Mouse (Mus musculus) limb, embryonic 12.5 days (tissue): ENCODE measurements around the gene Ndufaf2. TPM values are rescaled to one million over a fixed set of nuclear protein-coding genes. Genes with fewer than 3 reads are reported as not detected.

Experiments
- ATAC-seq: fragments of 200-750 bp; cut with Nextera tagmentation; 2 replicates; pipeline ENCODE4 v1.8.0; 2017; ENCODE audit warnings: low read depth, moderate TSS enrichment; ENCODE audit not compliant: insufficient number of reproducible peaks, insufficient read depth, low FRiP score, low TSS enrichment
- H3K27ac ChIP-seq: fragments of 300-500 bp; sonication (generic); 2 replicates; pipeline ENCODE4 v1.5.1; 2016; ENCODE audit warnings: mild to moderate bottlenecking, moderate library complexity
- H3K27me3 ChIP-seq: fragments of 300-500 bp; sonication (generic); 2 replicates; pipeline ENCODE4 v1.6.1; 2016; ENCODE audit warnings: mild to moderate bottlenecking, moderate library complexity
- H3K36me3 ChIP-seq: fragments of 300-500 bp; sonication (generic); 2 replicates; pipeline ENCODE4 v1.6.1; 2016; ENCODE audit warnings: mild to moderate bottlenecking, moderate library complexity
- H3K4me1 ChIP-seq: fragments of 300-500 bp; sonication (generic); replicated peaks from 2 replicates; pipeline ENCODE4 v1.6.1; 2016
- H3K4me2 ChIP-seq: fragments of 300-500 bp; sonication (generic); 2 replicates; pipeline ENCODE4 v1.6.1; 2016; ENCODE audit warnings: mild to moderate bottlenecking, moderate library complexity
- H3K4me3 ChIP-seq: fragments of 300-500 bp; sonication (generic); replicated peaks from 2 replicates; pipeline ENCODE4 v1.5.1; 2016; ENCODE audit warnings: mild to moderate bottlenecking
- H3K9ac ChIP-seq: fragments of 300-500 bp; sonication (generic); replicated peaks from 2 replicates; pipeline ENCODE4 v1.6.1; 2016; ENCODE audit warnings: mild to moderate bottlenecking, moderate library complexity
- H3K9me3 ChIP-seq: fragments of 300-500 bp; sonication (generic); 2 replicates; pipeline ENCODE4 v1.6.1; 2016; ENCODE audit warnings: mild to moderate bottlenecking, moderate library complexity
- WGBS: fragments of 180-500 bp; shearing (Covaris S2); methylation state at CpG from one replicate; pipeline ENCODE4 v1.1.7; 2016; 5-methylcytosine and 5-hydroxymethylcytosine counted together
- polyA plus RNA-seq: library from polyadenylated mRNA; unstranded; fragments of >200 nt; fragmentation: Nextera tagmentation; extraction: Ambion mirVana; gene quantifications from 2 replicates; pipeline ENCODE4 v1.2.1, GENCODE M21; 2016

Ndufaf2 gene
- polyA plus RNA-seq, result 94.2 and 98.5 TPM in 2 replicates

GRCm38 (mm10) chr13:108158465-108159240, at the start of gene Ndufaf2, which contains the start of gene Ercc8:
Gene Ndufaf2, minus strand, starts transcription at chr13:108158623.
Gene Ercc8, plus strand, starts transcription at chr13:108158731.
- peak within 1 kb of the TSS; percentile 86 for H3K4me2 ChIP-seq
- H3K27ac ChIP-seq, result peak within 1 kb of the TSS; percentile 62; the same call in 1 of the 2 replicates
- H3K4me1 ChIP-seq, result peaks cover 14% of the 10 kb centered on the region
- H3K4me3 ChIP-seq, result peak within 1 kb of the TSS; percentile 79
- under 1% methylated on average over 47 of the region's 47 CpGs for WGBS
- peak within 1 kb of the TSS; percentile 77 for H3K9ac ChIP-seq
- peak; percentile 99 for ATAC-seq
- H3K27me3 ChIP-seq, result no peaks in the 10 kb centered on the region
- peaks cover 9% of the 10 kb centered on the region; the same call in 1 of the 2 replicates for H3K36me3 ChIP-seq
- no peaks in the 10 kb centered on the region for H3K9me3 ChIP-seq

GRCm38 (mm10) chr13:108208090-108208489, 49.7 kb upstream of the Ndufaf2 start:
- H3K9ac ChIP-seq, result no peak overlapping the region
- H3K9me3 ChIP-seq, result no peaks in the 10 kb centered on the region
- 63% methylated on average over 5 of the region's 5 CpGs for WGBS

GRCm38 (mm10) chr13:108207447-108207846, 49.0 kb upstream of the Ndufaf2 start:
- 89% methylated on average over 2 of the region's 2 CpGs for WGBS
- H3K4me2 ChIP-seq, result no peak overlapping the region
- H3K9me3 ChIP-seq, result no peaks in the 10 kb centered on the region
- no peak overlapping the region for H3K4me3 ChIP-seq
- ATAC-seq, result no peak
- H3K36me3 ChIP-seq, result no peaks in the 10 kb centered on the region
- H3K27ac ChIP-seq, result no peak overlapping the region
- H3K27me3 ChIP-seq, result peaks cover 5% of the 10 kb centered on the region
- H3K4me1 ChIP-seq, result no peaks in the 10 kb centered on the region
- no peak overlapping the region for H3K9ac ChIP-seq

More at GRCm38 (mm10) chr13:108208090-108208489, 49.7 kb upstream of the Ndufaf2 start:
- no peak overlapping the region for H3K4me2 ChIP-seq
- no peaks in the 10 kb centered on the region for H3K36me3 ChIP-seq
- no peak overlapping the region for H3K4me3 ChIP-seq
- ATAC-seq, result no peak
- H3K27ac ChIP-seq, result no peak overlapping the region
- peaks cover 7% of the 10 kb centered on the region for H3K27me3 ChIP-seq
- H3K4me1 ChIP-seq, result no peaks in the 10 kb centered on the region

GRCm38 (mm10) chr13:108204857-108205256, 46.4 kb upstream of the Ndufaf2 start:
- H3K27ac ChIP-seq, result no peak overlapping the region
- H3K4me2 ChIP-seq, result no peak overlapping the region
- no peaks in the 10 kb centered on the region for H3K4me1 ChIP-seq
- H3K4me3 ChIP-seq, result no peak overlapping the region
- no peaks in the 10 kb centered on the region for H3K36me3 ChIP-seq
- no peak overlapping the region for H3K9ac ChIP-seq
- 86% methylated on average over 3 of the region's 3 CpGs for WGBS
- ATAC-seq, result no peak
- H3K9me3 ChIP-seq, result no peaks in the 10 kb centered on the region
- H3K27me3 ChIP-seq, result no peaks in the 10 kb centered on the region

GRCm38 (mm10) chr13:108195474-108195873, 37.1 kb upstream of the Ndufaf2 start:
- Histone ChIP-seq H3K27me3 (no peaks in the 10 kb centered on the region), H3K9ac (no peak overlapping the region), H3K4me1 (no peaks in the 10 kb centered on the region), H3K9me3 (no peaks in the 10 kb centered on the region), H3K36me3 (peaks cover 25% of the 10 kb centered on the region), H3K4me2 (no peak overlapping the region), H3K4me3 (no peak overlapping the region), H3K27ac (0 out of 2 replicates have a peak overlapping the region, but pooled peaks have one; percentile 8)
- no peak for ATAC-seq
- 94% methylated on average over 6 of the region's 6 CpGs for WGBS

GRCm38 (mm10) chr13:108191074-108191720, 32.8 kb upstream of the Ndufaf2 start:
- ATAC-seq, result no peak
- 63% methylated on average over 11 of the region's 11 CpGs for WGBS

GRCm38 (mm10) chr13:108187994-108188393, 29.6 kb upstream of the Ndufaf2 start:
- no peaks in the 10 kb centered on the region for H3K27me3 ChIP-seq
- no peak overlapping the region for H3K4me2 ChIP-seq
- ATAC-seq, result no peak
- no peak overlapping the region for H3K9ac ChIP-seq
- H3K36me3 ChIP-seq, result peaks cover 44% of the 10 kb centered on the region
- WGBS, result 88% methylated on average over 4 of the region's 4 CpGs
- no peaks in the 10 kb centered on the region for H3K9me3 ChIP-seq
- no peak overlapping the region for H3K4me3 ChIP-seq
- no peaks in the 10 kb centered on the region for H3K4me1 ChIP-seq
- H3K27ac ChIP-seq, result no peak overlapping the region

More at GRCm38 (mm10) chr13:108191074-108191720, 32.8 kb upstream of the Ndufaf2 start:
- Histone ChIP-seq H3K4me1 (no peaks in the 10 kb centered on the region), H3K4me3 (no peak overlapping the region), H3K36me3 (peaks cover 43% of the 10 kb centered on the region), H3K9me3 (no peaks in the 10 kb centered on the region), H3K27ac (no peak overlapping the region), H3K4me2 (no peak overlapping the region), H3K27me3 (no peaks in the 10 kb centered on the region), H3K9ac (no peak overlapping the region)

GRCm38 (mm10) chr13:108185530-108185929, 27.1 kb upstream of the Ndufaf2 start:
- peaks cover 66% of the 10 kb centered on the region for H3K36me3 ChIP-seq
- 93% methylated on average over 3 of the region's 3 CpGs for WGBS
- H3K4me1 ChIP-seq, result no peaks in the 10 kb centered on the region
- H3K4me3 ChIP-seq, result no peak overlapping the region
- H3K9me3 ChIP-seq, result no peaks in the 10 kb centered on the region
- no peaks in the 10 kb centered on the region for H3K27me3 ChIP-seq
- H3K4me2 ChIP-seq, result no peak overlapping the region
- H3K27ac ChIP-seq, result no peak overlapping the region
- no peak overlapping the region for H3K9ac ChIP-seq
- no peak for ATAC-seq

- H3K9ac ChIP-seq, result no peak overlapping the region
- H3K4me2 ChIP-seq, result no peak overlapping the region
- H3K36me3 ChIP-seq, result peaks cover 66% of the 10 kb centered on the region
- H3K27me3 ChIP-seq, result no peaks in the 10 kb centered on the region
- ATAC-seq, result no peak
- H3K27ac ChIP-seq, result no peak overlapping the region
- no peak overlapping the region for H3K4me3 ChIP-seq
- no peaks in the 10 kb centered on the region for H3K9me3 ChIP-seq
- no peaks in the 10 kb centered on the region for H3K4me1 ChIP-seq
Observed at GRCm38 (mm10) chr13:108184743-108185255, 26.4 kb upstream of the Ndufaf2 start.

- no peak overlapping the region for H3K27ac ChIP-seq
- H3K9ac ChIP-seq, result no peak overlapping the region
- H3K4me3 ChIP-seq, result no peak overlapping the region
- no peaks in the 10 kb centered on the region for H3K9me3 ChIP-seq
- 92% methylated on average over 5 of the region's 5 CpGs for WGBS
- H3K36me3 ChIP-seq, result peaks cover 70% of the 10 kb centered on the region
- no peaks in the 10 kb centered on the region for H3K4me1 ChIP-seq
- no peak overlapping the region for H3K4me2 ChIP-seq
- ATAC-seq, result no peak
- no peaks in the 10 kb centered on the region for H3K27me3 ChIP-seq
Observed at GRCm38 (mm10) chr13:108180821-108181220, 22.4 kb upstream of the Ndufaf2 start.

GRCm38 (mm10) chr13:108179618-108180017, 21.2 kb upstream of the Ndufaf2 start:
- Histone ChIP-seq H3K4me3 (no peak overlapping the region), H3K36me3 (peaks cover 61% of the 10 kb centered on the region), H3K4me1 (no peaks in the 10 kb centered on the region), H3K27me3 (no peaks in the 10 kb centered on the region), H3K4me2 (no peak overlapping the region), H3K9ac (no peak overlapping the region), H3K9me3 (no peaks in the 10 kb centered on the region), H3K27ac (no peak overlapping the region)
- ATAC-seq, result no peak
- WGBS, result 90% methylated on average over 8 of the region's 8 CpGs
